Mouse (Mus musculus) mesoderm, embryonic 11.5 days (tissue): ENCODE data around the gene Rrnad1.

Experiments
- DNase-seq: peaks from one replicate; pipeline ENCODE4 v3.0.0-alpha.2; 2012; ENCODE audit warnings: low read depth, low spot score

Rrnad1 gene

DNA sequence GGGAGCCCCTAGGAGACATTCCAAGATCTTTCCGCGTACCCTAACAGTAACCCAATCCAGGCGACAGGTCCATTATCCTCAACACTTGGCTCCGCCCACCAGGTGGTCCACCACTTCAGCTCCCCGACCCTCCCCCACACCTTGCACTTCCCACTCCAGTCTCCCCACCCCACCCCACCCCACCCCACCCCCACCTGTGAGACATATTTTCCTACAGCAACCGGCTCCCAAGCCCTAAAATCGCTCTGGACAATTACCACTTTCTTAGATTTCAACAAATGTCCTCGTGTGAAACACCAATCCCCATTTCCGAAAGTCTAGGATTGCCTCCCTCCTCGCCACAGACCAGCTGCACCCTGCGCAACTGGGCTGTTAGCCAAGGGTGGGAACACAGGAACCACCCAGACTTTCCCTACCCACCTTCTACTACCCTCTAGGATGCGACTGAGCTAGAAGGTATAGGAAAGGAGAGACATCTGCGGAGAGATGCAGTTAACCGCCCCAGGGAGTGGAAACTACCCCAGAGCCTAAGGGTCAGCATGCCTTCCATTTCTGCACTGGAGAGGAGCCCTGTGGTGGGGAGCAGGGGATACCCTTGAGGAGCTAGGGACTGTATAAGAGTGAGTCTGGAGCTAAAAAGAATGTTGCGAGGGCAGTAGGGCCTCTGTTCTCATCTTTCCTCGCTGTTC is 18.9 kb upstream of the Rrnad1 start:
- DNase-seq: peak; percentile 68

DNA sequence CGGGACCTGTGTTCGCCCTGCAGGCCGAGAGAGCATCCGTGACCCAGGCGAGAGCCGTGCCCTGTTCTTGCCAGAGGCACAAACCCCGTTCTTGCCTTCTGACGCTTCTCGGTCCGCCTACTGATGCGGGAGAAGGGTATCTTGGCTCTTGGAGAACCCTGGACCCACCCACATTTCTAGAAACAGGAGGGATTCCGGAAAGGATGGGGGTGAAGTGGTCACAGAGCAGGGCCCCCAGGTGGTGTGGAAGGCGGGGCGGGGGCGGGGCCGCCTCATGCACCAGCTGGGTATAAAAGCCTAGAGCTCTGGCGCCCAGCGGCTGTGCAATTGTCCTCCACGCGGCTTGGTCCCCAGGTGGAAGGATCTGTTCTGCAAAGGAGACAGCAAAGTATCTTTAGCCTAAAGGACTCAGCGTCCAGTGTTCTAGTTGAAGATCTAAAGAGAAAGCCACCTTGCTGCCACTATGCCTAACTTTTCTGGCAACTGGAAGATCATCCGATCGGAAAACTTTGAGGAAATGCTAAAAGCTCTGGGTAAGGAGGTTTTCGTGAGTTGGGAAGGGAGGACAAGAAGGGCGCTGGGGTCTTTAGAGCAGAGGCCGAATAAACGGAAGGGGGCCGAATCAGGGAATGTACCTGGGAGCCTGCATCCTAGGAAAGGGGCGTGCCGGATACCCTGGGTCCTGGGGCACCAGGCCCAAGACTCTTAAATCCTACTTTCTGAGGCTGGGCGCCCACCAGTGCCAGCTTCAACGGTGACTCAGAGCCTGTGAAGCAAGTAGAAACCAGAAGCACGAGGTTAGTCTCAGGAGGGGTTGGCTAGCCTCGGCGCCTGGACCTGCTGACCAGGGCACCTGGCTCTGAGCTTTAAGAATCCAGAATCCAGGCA is 18.1 kb upstream of the Rrnad1 start, which contains the start of gene Crabp2:
TSS of gene Crabp2 (plus strand) at position 289 of the 888 bp plus-strand sequence.
- DNase-seq: peak; percentile 77

DNA sequence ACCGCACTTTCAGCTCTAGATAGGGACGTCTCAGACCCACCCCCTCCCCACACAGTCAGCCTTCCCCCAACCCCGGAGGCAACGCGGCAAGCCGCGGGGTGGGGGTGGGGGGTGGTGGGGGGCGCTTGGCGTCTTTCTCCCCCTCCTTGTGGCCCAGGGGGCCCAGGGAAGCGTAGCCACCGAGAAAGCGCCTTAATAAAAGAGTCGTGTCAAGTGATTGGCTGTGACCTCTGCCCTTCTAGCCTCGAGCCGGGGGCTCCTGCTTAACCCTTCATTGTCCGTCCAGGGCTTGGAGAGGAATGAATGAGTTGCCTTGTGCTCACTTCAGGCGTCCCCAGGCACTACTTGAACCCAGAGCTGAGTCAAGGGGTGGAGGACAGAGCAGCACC is 17.3 kb upstream of the Rrnad1 start:
- DNase-seq: peak; percentile 90

DNA sequence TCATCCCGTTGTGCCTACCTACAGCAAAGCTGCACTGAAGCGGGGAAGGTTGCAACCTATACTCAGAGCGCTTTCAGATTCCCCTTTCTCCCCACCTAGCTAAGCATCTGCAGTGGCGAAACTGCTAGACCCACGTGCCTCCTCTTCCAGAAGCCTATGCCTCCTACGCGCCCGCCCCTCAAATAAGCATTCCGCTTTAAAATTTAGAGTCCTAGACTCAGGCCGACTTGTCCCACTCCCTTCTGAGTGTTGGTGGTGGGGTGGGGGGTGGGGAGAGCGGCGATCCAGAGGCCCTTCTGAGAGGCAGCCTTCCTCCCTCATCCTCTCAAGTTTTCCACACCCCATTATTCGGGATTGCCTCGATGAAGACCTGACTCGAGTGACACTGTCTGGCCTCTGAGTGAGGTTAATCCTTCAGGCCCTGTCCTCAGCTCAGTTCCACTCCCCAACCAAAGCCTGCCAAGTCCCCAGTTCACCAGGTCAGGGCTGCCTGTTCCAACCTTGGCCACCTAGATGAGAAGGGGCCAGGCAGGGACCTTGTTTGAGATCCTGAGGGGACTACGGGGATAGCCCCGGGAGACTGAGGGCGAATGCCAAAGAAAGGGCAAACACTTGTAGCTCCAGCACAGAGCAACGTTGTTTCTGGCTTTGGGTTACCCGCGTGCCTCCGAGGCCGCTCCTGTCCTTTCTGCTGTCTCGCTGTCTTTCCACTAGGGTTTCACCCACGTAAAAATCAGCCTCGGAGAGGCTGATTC is 16.7 kb upstream of the Rrnad1 start:
- DNase-seq: no peak

DNA sequence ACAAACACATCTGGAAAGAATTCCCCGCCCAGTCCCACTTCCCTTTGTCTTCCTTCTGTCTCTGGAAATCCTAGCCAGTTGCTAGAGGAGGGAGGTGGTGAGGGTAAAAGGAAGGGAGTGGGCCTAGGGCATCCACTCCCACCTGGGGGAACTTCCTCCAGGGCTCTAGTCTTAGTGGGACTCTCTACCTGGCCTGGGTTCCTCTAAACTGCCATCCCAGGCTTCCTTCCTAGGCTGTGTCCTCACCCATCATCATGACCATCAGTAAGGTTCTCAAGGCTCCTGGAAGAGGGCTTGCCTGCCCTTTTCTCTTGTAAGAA is 16.0 kb upstream of the Rrnad1 start:
- no peak for DNase-seq

DNA sequence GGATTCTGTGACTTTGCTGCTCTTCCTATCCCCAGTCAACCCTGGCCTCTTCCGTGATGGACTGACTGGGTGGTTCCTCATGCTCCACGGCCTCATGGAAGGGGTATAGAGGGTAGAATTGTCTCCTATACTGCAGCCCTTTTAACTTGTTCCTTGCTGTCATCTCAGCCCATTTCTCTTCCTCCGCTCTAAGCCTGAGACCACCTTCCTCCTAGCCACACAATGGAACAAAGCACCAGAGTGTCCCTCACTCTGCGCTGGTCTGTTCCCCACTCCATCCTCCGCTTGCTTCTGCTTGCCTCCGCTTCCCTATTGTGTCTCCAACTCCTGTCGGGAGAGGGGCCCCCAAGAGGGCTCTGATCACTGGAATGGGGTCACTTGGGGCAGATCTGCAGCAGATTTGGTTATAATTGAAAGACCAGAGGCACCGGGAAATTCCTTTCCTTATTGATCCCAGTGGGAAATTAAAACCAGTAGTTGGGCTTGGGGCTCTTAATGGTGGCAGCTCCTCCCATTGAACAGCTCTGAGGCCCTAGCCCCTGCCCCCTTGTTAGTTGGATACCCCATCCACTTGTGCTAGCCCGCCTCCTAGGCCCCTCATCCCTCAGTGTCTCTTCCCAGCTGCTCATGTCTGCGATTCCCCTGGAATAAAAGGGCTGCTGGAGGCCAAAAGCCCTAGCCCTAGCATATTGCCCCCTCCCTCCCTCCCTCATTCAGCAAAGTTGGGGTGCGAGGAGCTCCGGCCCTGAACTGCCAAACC is 15.4 kb upstream of the Rrnad1 start:
- DNase-seq: peak; percentile 50

DNA sequence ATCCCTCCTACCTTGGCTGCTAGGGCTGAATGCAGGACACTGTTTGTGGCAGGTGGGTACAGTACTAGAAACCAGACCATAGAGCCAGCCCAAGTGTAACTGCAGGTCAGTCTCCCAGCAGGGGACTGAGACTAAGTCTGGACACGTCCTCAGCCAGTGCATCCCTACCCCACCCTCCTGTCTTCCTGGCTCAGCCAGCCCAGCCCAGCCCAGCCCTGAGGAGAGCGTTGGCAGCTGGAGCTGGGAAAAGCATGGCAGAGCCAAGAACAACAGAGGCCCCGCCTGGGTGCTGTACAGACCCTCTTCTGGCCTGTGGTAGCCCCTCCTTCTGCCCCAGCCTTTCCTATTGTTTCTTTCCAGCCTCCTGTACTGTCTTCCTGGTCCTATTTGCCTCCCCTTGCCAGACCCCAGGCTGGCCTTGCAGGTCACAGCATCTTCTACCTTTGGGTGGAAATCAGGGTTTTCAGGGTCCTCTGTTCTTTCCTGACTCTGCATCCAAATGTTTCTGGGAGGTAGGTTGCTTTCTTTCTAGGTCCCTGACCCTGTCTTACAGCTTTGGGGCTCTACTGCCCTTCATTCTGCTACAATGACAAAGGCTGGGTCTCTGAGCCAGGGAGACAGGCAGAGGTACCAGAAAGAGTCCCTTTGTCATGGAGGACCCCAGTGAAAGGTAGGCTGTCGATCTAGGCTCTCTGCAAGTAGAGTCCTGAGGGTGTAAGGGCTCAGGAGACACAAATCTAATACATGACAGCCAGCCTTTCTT is 14.5 kb upstream of the Rrnad1 start:
- no peak for DNase-seq

DNA sequence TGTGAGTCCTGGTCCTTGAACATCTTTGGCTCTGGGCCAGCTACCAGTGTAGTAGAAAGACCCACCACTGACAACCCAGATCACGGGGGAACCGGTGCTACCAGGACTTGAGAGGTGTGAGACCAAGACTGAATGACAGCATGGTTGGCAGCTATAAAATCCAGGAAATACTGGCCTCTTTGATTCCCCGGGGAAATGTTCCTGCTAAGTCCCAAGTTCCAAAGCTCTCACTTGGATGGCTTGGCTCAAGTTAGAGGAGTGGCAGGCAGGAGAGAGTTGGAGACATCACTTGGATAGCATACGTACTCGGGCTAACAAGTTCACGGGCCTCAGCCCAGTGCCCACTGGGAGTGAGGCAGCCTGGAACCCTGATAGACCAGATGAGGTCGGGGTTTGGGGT is 13.1 kb upstream of the Rrnad1 start:
- DNase-seq: no peak

DNA sequence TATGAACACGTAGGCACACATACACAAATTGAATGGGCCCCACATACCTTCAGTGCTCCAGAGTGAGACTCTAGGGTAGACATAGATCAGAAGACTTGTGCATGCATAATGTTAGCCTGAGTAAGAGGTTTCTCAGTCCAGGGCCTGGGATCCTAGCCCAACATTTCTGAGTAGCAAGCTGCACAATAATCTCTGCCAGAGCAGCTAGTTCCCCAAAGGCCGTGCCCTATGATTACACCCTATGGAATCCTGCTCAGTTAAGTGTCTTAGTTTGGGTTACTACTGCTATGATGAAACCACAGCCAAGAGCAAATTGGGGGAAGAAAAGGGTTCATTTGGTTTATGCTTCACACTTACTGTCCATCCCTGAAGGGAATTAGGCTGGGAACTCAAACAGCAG is 12.0 kb upstream of the Rrnad1 start:
- DNase-seq: no peak

DNA sequence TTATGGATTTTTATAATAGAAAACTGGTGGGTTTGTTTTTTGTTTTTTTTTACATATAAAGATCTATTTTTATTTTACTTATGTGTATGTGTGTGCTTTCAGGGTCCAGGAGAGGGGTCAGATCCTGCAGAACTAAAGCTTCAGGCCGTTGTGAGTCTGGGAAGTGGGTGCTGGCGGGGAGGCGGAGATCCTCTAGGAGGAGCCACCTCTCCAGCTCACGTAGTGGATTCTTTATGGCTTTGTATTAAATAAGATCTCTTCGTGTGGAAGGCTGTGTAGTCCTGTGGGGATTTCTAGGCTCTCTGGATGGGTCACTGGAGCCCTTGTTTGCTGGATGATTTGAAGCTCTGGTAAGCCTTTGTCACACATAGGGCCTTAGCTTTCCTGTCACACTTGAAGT is 10.1 kb upstream of the Rrnad1 start:
- no peak for DNase-seq

DNA sequence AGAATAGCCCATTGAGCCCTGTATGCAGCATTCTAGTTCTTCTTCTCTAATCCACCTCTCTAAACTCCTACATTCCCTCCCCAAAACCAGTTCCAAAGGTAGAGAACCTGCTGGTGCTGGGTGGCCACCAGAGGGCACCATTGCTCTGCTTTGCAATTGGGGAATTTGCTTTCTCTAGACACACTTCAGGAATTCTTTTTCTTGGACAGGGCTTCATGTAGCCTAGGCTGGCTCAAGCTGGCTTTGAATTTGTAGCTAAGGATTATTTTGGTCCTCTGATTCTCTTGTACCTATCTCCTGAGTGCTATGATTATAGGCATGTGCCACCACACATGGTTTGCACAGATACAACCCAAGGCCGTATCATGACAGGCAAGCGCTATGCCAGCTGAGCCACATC is 5.3 kb upstream of the Rrnad1 start:
- DNase-seq: peak; percentile 89

DNA sequence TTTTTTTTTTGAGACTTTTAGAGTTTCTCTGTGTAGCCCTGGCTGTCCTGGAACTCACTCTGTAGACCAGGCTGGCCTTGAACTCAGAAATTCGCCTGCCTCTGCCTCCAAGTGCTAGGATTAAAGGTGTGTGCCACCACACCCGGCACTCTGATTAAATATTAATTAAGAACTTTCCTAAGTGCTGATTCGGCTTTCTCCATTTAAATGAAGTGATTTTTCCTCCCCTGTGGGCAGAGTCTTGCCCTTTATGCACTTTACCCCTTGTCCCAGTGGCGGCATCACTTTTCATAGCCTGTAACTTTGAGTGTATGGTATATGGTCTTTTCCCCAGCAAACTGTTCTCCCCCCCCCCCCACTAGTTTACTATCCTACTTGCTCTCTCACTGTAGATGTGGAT is 4.7 kb upstream of the Rrnad1 start:
- DNase-seq: no peak

DNA sequence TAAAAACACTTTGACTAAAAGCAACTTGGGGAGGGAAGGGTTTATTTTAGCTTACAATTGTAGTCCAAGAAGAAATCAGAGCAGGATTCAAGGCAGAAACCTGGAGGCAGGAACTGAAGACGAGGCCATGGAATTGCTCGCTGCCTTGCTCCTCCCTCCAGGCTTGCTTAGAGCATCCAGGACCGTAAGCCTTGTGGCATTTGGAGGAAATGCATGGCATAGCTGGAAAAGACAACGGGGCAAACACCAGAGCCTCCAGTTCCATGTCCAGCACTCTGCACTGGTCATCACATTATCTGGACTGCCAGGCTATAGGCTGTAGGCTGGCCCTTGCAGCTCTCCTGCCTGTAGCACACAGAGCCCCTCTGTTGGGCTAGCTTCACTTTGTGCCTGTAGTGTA is 4.0 kb upstream of the Rrnad1 start:
- DNase-seq: no peak

DNA sequence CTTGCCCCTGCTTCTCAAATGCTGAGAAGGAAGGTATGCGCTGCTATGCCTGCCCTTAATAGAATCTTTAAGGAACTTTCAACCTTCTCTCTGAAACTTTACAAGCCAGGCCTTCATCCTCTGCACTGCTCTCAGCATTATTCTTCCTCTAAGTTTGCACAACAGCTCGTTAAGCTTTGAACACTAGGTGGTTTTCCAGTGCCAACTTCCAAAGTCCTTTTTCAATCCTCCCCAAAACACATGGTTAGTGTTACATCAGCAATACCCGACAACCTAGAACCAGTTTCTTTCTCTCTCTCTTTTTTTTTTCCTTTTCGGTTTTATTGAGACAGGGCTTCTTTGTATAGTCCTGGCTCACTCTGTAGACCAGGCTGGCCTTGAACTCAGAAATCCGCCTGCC is 3.5 kb upstream of the Rrnad1 start:
- DNase-seq: no peak

DNA sequence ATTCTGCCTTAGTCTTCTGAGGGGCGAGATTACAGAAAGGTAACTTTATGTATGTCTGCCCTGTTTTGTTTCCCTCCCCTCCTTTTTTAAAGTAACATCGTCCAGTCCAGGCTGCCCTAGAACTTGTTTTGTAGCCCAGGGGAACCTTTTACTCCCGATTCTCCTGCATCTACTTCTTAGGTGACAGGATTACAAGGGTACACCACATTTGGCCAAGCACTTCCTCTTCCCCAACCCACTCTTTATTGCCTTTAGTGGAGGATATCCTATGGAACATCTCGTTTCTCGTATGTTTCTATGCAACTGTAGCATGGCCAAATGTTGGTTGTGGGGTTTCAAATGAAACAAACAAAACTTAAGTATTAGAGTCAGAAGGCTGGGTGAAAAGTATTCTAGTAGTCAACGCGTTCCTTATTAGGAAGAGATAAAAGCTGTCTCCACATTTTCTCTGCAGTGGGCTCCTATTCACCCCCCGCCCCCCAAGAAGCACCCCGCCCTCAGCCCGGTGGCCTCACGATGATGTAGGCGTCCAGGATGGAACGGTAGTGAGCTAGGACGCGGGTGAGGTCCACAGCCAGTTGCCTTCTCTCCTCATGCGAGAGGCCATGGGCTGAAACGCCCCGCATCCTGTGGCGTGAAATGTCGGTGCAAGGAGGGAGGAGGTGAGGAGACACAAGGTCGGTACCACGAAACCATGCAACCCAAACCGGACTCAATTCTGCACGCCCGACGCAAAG is 1.0 kb downstream of the Rrnad1 start:
- no peak for DNase-seq

DNA sequence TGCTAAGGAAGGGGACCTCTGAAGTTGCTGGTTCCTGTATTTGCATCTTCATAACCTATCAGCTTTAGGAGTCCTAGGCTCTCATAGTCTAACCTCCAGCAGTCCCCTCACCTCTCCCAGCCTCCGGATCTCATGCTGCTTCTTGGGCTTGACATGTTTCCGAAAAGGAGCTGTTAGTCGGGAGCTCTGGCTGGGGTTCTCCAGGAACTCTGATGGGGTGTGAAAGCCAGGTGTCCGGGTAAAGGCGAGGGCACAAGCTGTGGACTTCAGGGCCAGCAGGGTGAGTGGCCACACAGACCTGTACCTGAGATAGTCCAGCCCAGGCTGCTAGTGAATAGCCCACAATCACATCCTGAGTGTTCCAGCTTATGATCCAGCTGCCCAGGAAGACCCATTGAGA is 3.1 kb downstream of the Rrnad1 start:
- no peak for DNase-seq

DNA sequence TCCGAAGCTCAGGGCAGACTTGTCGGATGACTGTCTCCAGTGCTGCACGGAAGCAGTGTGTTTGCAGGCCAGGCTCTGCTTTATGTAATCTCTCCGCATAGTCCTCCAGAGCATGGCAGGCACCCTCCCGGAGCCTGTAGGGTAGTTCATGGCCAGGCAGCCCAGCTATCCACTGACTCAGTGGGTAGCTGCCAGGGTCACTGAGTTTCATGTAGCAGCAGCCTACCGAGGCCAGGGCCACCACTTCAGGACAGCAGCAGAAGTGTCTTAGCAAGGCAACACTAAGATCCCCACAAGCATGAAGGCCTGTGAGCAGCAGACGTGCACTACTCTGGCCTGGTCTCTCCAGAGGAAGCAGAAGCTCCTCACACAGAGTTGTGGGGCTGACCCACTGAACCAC is 5.5 kb downstream of the Rrnad1 start:
- no peak for DNase-seq

DNA sequence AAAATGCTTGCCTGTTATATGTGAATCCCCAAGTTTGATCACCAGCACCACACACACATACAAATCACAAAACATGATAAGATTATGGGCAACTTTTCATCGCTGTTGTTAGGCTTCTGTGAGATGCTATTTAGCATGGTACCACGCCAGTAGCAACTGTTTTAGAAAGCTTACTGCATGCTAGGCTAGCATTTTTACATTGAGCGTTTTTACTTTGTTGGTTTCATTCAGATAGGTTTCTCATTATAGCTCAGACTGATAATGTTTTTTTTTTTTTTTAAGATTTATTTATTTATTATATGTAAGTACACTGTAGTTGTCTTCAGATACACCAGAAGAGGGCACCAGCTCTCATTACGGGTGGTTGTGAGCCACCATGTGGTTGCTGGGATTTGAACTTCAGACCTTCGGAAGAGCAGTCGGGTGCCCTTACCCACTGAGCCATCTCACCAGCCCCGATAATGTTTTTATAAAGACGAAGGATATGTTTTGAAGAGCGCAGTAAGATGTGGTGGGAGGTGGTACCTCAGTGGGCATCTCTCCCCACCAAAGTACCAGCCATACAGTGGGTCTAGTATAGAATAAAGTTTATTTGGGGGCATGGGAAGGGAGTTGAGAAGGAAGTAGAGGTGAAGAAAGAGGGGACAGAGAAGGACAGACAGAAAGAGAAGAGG is 10.1 kb downstream of the Rrnad1 start:
- no peak for DNase-seq

DNA sequence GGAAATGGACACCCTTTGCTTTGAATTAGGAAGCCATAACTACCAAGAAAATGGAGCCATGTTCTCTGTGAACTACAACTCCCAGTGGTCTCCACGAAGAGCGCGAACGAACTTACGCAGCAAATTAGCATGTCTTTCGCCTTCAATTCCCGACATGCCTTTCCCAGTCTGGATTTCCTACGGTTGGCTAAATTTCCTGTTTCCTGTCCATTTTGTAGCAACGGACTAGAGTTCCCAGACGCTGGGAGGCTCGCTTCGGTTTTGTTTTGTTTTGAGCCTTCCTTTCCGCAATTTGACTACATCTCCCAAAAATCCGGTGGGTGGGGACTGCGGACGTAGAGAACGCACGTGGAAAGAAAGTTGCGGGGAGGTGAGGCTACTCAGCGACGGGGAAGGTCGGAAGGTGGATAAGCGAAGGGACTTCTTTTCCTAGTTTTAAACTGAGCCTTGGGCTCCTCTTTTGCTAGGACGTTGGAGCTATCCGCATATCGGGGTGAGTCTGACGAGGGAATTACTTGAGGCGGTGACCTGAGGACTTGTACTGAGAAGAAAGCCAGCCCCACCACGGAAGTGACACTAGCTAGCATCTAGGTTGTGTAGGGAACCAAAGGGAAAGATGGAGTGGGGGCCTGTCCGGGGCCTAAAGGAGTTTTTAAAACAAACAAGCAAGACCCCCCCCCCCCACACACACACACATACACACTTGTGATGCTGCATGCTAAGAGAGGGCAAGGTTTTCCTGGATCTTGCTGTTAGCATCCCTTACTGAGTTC is 11.0 kb downstream of the Rrnad1 start, which contains the start of gene Mrpl24:
TSS of gene Mrpl24 (plus strand) at position 171 of the 773 bp plus-strand sequence.
- peak; percentile 88 for DNase-seq
